Mouse (Mus musculus) erythroblast, embryonic 14.5 days (primary cell): Measurements from ENCODE around the gene Cited2.

Experiments
- GATA1 ChIP-seq: IDR thresholded peaks from 2 replicates; pipeline ENCODE4 v1.6.1; 2012; ENCODE audit warnings: low read length, inconsistent platforms, mixed read lengths
- TAL1 ChIP-seq: IDR thresholded peaks from 3 replicates; pipeline ENCODE4 v1.6.1; 2012; ENCODE audit warnings: low read length, inconsistent platforms, mixed read lengths

DNA sequence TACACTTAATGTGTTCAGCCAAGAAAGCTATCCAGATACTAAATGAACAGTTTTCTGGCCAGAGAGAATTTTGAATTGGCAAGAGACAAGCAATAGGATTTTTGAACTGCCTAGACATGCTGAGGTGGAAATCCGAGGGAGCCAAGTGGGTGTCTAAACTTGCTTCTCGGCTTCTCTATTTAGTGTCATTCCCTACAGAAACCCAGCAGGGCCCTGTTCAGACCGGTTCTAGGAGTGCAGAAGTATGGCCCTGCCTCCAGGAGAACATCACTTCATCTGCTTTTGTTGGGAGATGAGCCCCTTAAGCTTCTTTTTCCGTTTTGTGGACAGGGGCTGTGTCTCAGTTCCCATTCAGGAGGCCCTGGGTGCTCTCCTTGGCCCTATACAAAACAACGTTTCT lies 29.5 kb downstream of the Cited2 start:
- no peak for TF ChIP-seq TAL1
- TF ChIP-seq GATA1 = no peak
